ENCODE assay signal across 15 mouse cellular contexts in genomic region chr4:91589779-91590178, GRCm38 (mm10).
DNase-seq lines count a peak whose midpoint lies in the region; ATAC-seq and TF ChIP-seq lines count a peak whose summit lies in the region.
"Had no signal": no experiment of that assay in that cellular context is flagged by ENCODE, and none has a peak within 500 bp of the region (broad histone marks: within the 10 kb centered on the region; RNA-seq: fewer than 3 reads in every experiment).

No protein-coding gene starts in this region.

- no peaks in the 10 kb centered on the region for H3K27me3 ChIP-seq in hindbrain, postnatal 0 days (ENCODE audit: insufficient read depth, low read length)
- no peaks in the 10 kb centered on the region for H3K27me3 ChIP-seq in hindbrain, embryonic 13.5 days
- H3K27me3 ChIP-seq in forebrain, postnatal 0 days (ENCODE audit: insufficient read depth, low read length) = peaks cover 3% of the 10 kb centered on the region; the same call in 1 of the 2 replicates
- no peaks in the 10 kb centered on the region for H3K27me3 ChIP-seq in liver, embryonic 12.5 days (replicated peaks)
- H3K27me3 ChIP-seq: hindbrain, embryonic 15.5 days; midbrain, embryonic 15.5 days; neural tube, embryonic 12.5 days had no signal

- H3K9me3 ChIP-seq in hindbrain, postnatal 0 days (ENCODE audit: low read length) = no peaks in the 10 kb centered on the region
- no peaks in the 10 kb centered on the region for H3K9me3 ChIP-seq in hindbrain, embryonic 13.5 days
- H3K9me3 ChIP-seq in forebrain, postnatal 0 days (ENCODE audit: low read length) = no peaks in the 10 kb centered on the region
- H3K9me3 ChIP-seq in liver, embryonic 12.5 days (replicated peaks) = no peaks in the 10 kb centered on the region
- H3K9me3 ChIP-seq: hindbrain, embryonic 15.5 days; midbrain, embryonic 15.5 days; neural tube, embryonic 12.5 days had no signal

- no peak for TF ChIP-seq CTCF in hindbrain, postnatal 0 days (IDR thresholded peaks at IDR 0.05; ENCODE audit: low read depth)
- no peak for TF ChIP-seq CTCF in forebrain, postnatal 0 days (IDR thresholded peaks at IDR 0.05; ENCODE audit: low read depth)

- H3K27ac ChIP-seq in hindbrain, postnatal 0 days = no peak overlapping the region
- H3K27ac ChIP-seq in hindbrain, embryonic 13.5 days = no peak overlapping the region
- H3K27ac ChIP-seq in forebrain, postnatal 0 days (ENCODE audit: low read depth, low read length) = no peak overlapping the region
- no peak overlapping the region for H3K27ac ChIP-seq in liver, embryonic 12.5 days
- H3K27ac ChIP-seq: hindbrain, embryonic 15.5 days; kidney, postnatal 0 days; midbrain, embryonic 15.5 days; neural tube, embryonic 12.5 days had no signal

- intact Hi-C loops in left cerebral cortex, postnatal 36 days (cut with DNase I) = no loop called here

- H3K36me3 ChIP-seq in hindbrain, postnatal 0 days (ENCODE audit: insufficient read depth, low read length) = no peaks in the 10 kb centered on the region
- no peaks in the 10 kb centered on the region for H3K36me3 ChIP-seq in hindbrain, embryonic 13.5 days
- no peaks in the 10 kb centered on the region for H3K36me3 ChIP-seq in forebrain, postnatal 0 days (ENCODE audit: insufficient read depth)
- H3K36me3 ChIP-seq in liver, embryonic 12.5 days = no peaks in the 10 kb centered on the region
- H3K36me3 ChIP-seq: hindbrain, embryonic 15.5 days; midbrain, embryonic 15.5 days; neural tube, embryonic 12.5 days had no signal

- peak; percentile 28 for DNase-seq in hindbrain, postnatal 0 days (ENCODE audit: low spot score)
- peak; percentile 19 for DNase-seq in cerebellum, adult 11-12 months
- peak; percentile 68 for DNase-seq in forebrain, postnatal 0 days
- peak; percentile 4 to 19 for DNase-seq in left cerebral cortex, postnatal 36 days (ENCODE audit: low spot score in 2 of 2)
- DNase-seq in kidney, postnatal 14 days = no peak
- no peak for DNase-seq in spleen, postnatal 4 days (ENCODE audit: low spot score in 2 of 2)
- DNase-seq: gastrocnemius, postnatal 25 days; lung, postnatal 4 days; thymus, postnatal 36 days had no signal

- H3K9ac ChIP-seq in hindbrain, postnatal 0 days (replicated peaks; ENCODE audit: low read length) = no peak overlapping the region
- H3K9ac ChIP-seq in hindbrain, embryonic 13.5 days = no peak overlapping the region
- H3K9ac ChIP-seq in forebrain, postnatal 0 days = no peak overlapping the region
- H3K9ac ChIP-seq in liver, embryonic 12.5 days = no peak overlapping the region
- H3K9ac ChIP-seq: hindbrain, embryonic 15.5 days; midbrain, embryonic 15.5 days; neural tube, embryonic 12.5 days had no signal

- no peak overlapping the region for H3K4me3 ChIP-seq in hindbrain, postnatal 0 days (ENCODE audit: low read length)
- no peak overlapping the region for H3K4me3 ChIP-seq in hindbrain, embryonic 13.5 days
- H3K4me3 ChIP-seq in forebrain, postnatal 0 days (ENCODE audit: low read depth, low read length) = no peak overlapping the region
- H3K4me3 ChIP-seq in liver, embryonic 12.5 days = no peak overlapping the region
- H3K4me3 ChIP-seq: hindbrain, embryonic 15.5 days; midbrain, embryonic 15.5 days; neural tube, embryonic 12.5 days had no signal

- no peak for ATAC-seq in hindbrain, postnatal 0 days
- ATAC-seq in hindbrain, embryonic 13.5 days (ENCODE audit: low FRiP score) = no peak
- ATAC-seq in forebrain, postnatal 0 days = peak; percentile 85
- no peak for ATAC-seq in liver, embryonic 12.5 days
- ATAC-seq: midbrain, embryonic 15.5 days had no signal

- no peak overlapping the region for H3K4me2 ChIP-seq in hindbrain, postnatal 0 days (ENCODE audit: low read depth, low read length)
- H3K4me2 ChIP-seq in hindbrain, embryonic 13.5 days = no peak overlapping the region
- no peak overlapping the region for H3K4me2 ChIP-seq in forebrain, postnatal 0 days (ENCODE audit: low read depth)
- H3K4me2 ChIP-seq in liver, embryonic 12.5 days = no peak overlapping the region
- H3K4me2 ChIP-seq: hindbrain, embryonic 15.5 days; midbrain, embryonic 15.5 days; neural tube, embryonic 12.5 days had no signal

- 71% methylated on average over 3 of the region's 3 CpGs for WGBS in hindbrain, postnatal 0 days
- WGBS in hindbrain, embryonic 13.5 days = 81% methylated on average over 3 of the region's 3 CpGs
- 50% methylated on average over 3 of the region's 3 CpGs for WGBS in forebrain, postnatal 0 days
- WGBS in liver, embryonic 12.5 days (ENCODE audit: insufficient replicate concordance) = 72% methylated on average over 3 of the region's 3 CpGs

- no peaks in the 10 kb centered on the region for H3K4me1 ChIP-seq in hindbrain, postnatal 0 days (ENCODE audit: insufficient read depth, low read length)
- no peaks in the 10 kb centered on the region for H3K4me1 ChIP-seq in hindbrain, embryonic 13.5 days (replicated peaks)
- no peaks in the 10 kb centered on the region for H3K4me1 ChIP-seq in forebrain, postnatal 0 days (ENCODE audit: insufficient read depth)
- no peaks in the 10 kb centered on the region for H3K4me1 ChIP-seq in liver, embryonic 12.5 days
- H3K4me1 ChIP-seq: hindbrain, embryonic 15.5 days; midbrain, embryonic 15.5 days; neural tube, embryonic 12.5 days had no signal

Comparison
In these comparisons a context has a peak if more than half of its experiments do, and no peak if none do; other contexts are left out.
1. DNase-seq: peak in hindbrain, postnatal 0 days (single experiment), cerebellum, adult 11-12 months (single experiment), forebrain, postnatal 0 days (single experiment) and left cerebral cortex, postnatal 36 days (2 of 2); none in kidney, postnatal 14 days (single experiment) and spleen, postnatal 4 days (0 of 2).